Mouse (Mus musculus): Measurements from ENCODE around the gene Rcn2. TPM values are rescaled to one million over a fixed set of nuclear protein-coding genes. Genes with fewer than 3 reads are reported as not detected.

Gene Rcn2
- polyA plus RNA-seq, 1 experiment = 82.3 TPM

DNA sequence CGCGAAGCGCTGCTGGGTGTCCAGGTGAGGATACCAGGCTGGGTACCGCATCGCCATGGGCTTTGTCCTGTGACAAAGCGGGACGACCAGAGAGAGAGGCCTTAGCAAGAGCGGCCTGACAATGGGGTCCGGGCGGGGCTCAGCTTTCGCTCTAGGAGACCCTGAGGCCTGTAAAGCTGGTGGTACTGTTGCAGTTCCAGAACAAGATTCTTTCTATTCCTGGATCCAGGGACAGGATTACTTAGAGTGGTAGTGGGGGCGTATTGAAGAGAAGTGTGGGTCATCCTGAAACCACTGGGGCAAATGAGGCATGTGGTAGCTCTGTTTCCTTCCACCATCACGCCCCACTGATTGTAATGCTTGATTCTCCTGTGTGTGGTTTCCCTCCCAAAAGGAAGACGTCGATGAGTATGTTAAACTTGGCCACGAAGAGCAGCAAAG is 556 bp downstream of the Rcn2 start:
- Histone ChIP-seq H3K27me3 (ENCODE audit: control insufficient read depth, insufficient read depth, low read length, poor library complexity, severe bottlenecking) (no peaks in the 10 kb centered on the region), H3K4me3 (ENCODE audit: low read depth, low read length) (peak overlapping the region; percentile 70), H3K27ac (ENCODE audit: insufficient read depth, low read length) (no peak overlapping the region; the same call in 1 of the 2 replicates), H3K4me1 (ENCODE audit: control insufficient read depth, insufficient read depth, low read length) (no peaks in the 10 kb centered on the region), H3K9ac (ENCODE audit: low read depth, poor library complexity, severe bottlenecking) (peak overlapping the region; percentile 62), H3K9me3 (replicated peaks; ENCODE audit: control insufficient read depth, insufficient read depth, low read length, poor library complexity, severe bottlenecking) (no peaks in the 10 kb centered on the region), H3K36me3 (ENCODE audit: control insufficient read depth, insufficient read depth, low read length, poor library complexity, severe bottlenecking) (peaks cover 2% of the 10 kb centered on the region; the same call in 1 of the 2 replicates)
- TF ChIP-seq POLR2A (IDR thresholded peaks at IDR 0.05; ENCODE audit: insufficient read depth, low read length) (no peak), EP300 (IDR thresholded peaks at IDR 0.05; ENCODE audit: insufficient read depth, low read depth, low read length) (no peak), CTCF (IDR thresholded peaks at IDR 0.05; ENCODE audit: low read depth, low read length) (no peak)

DNA sequence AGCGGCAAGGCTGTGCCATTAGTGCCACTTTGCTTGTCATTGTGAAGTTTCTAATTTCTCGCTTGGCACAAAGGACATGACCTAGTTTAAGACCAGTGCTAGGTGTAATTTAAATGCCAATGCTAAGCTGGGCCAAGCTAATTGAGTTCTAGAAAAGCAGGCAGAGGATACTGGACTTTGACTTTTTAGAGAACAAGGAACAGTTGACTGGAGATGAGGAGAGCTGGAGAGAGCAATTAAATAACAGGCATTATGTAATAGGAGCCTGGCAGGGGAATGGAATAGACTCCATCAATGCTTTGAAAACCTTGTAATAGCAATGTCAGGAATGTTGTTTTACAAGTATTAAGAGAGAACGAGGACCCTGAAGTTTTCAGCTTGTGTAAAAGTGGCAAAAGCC is 12.2 kb downstream of the Rcn2 start:
- H3K27ac ChIP-seq (ENCODE audit: insufficient read depth, low read length) = no peak overlapping the region
- no peak overlapping the region for H3K9ac ChIP-seq (ENCODE audit: low read depth, poor library complexity, severe bottlenecking)
- H3K36me3 ChIP-seq (ENCODE audit: control insufficient read depth, insufficient read depth, low read length, poor library complexity, severe bottlenecking) = peaks cover 9% of the 10 kb centered on the region
- H3K9me3 ChIP-seq (replicated peaks; ENCODE audit: control insufficient read depth, insufficient read depth, low read length, poor library complexity, severe bottlenecking) = no peaks in the 10 kb centered on the region
- no peak overlapping the region for H3K4me3 ChIP-seq (ENCODE audit: low read depth, low read length)
- no peaks in the 10 kb centered on the region for H3K4me1 ChIP-seq (ENCODE audit: control insufficient read depth, insufficient read depth, low read length)
- H3K27me3 ChIP-seq (ENCODE audit: control insufficient read depth, insufficient read depth, low read length, poor library complexity, severe bottlenecking) = no peaks in the 10 kb centered on the region
- TF ChIP-seq POLR2A (IDR thresholded peaks at IDR 0.05; ENCODE audit: insufficient read depth, low read length) (no peak), CTCF (IDR thresholded peaks at IDR 0.05; ENCODE audit: low read depth, low read length) (no peak), EP300 (IDR thresholded peaks at IDR 0.05; ENCODE audit: insufficient read depth, low read depth, low read length) (no peak)

DNA sequence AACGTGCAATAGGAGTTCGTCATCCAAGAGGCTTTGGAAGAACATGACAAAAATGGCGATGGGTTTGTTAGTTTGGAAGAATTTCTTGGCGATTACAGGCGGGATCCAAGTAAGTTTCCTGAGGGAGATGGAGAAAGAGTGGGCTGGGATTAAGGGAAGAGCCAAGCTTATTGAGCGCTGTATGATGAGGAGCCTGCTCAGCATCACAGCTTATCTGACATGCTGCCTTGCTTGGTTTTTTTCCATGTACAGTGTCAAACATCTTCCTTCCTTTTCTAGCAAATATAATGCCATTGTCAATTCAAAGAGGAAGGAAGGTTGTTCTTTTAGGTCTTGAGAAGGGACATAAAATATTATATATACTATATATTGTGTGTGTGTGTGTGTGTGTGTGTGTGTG is 14.5 kb downstream of the Rcn2 start:
- TF ChIP-seq POLR2A (IDR thresholded peaks at IDR 0.05; ENCODE audit: insufficient read depth, low read length) (no peak), CTCF (IDR thresholded peaks at IDR 0.05; ENCODE audit: low read depth, low read length) (no peak), EP300 (IDR thresholded peaks at IDR 0.05; ENCODE audit: insufficient read depth, low read depth, low read length) (no peak)
- Histone ChIP-seq H3K36me3 (ENCODE audit: control insufficient read depth, insufficient read depth, low read length, poor library complexity, severe bottlenecking) (peaks cover 16% of the 10 kb centered on the region), H3K27me3 (ENCODE audit: control insufficient read depth, insufficient read depth, low read length, poor library complexity, severe bottlenecking) (no peaks in the 10 kb centered on the region), H3K9ac (ENCODE audit: low read depth, poor library complexity, severe bottlenecking) (no peak overlapping the region), H3K4me3 (ENCODE audit: low read depth, low read length) (no peak overlapping the region), H3K4me1 (ENCODE audit: control insufficient read depth, insufficient read depth, low read length) (no peaks in the 10 kb centered on the region), H3K9me3 (replicated peaks; ENCODE audit: control insufficient read depth, insufficient read depth, low read length, poor library complexity, severe bottlenecking) (no peaks in the 10 kb centered on the region), H3K27ac (ENCODE audit: insufficient read depth, low read length) (no peak overlapping the region)

DNA sequence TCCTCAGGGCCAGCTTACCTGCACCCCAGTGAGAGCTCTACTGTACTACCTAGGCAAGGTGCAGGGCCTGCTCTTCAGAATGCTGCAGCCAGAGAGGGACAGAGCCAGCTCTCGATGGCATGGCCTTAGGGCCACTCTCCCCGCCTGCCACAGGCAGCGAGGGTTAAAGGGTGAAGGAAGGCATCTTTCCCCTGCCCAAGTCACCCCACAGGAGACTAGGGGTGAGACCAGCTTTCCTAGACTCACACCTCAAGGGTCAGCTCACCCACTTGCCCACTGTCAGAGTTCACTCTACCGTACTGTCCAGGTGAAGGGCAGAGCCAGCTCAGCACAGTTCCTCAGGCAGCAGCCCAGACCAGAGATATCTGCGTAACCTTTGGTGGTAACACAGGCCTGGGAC is 20.7 kb downstream of the Rcn2 start:
- no peaks in the 10 kb centered on the region for H3K9me3 ChIP-seq (replicated peaks; ENCODE audit: control insufficient read depth, insufficient read depth, low read length, poor library complexity, severe bottlenecking)
- H3K27me3 ChIP-seq (ENCODE audit: control insufficient read depth, insufficient read depth, low read length, poor library complexity, severe bottlenecking) = no peaks in the 10 kb centered on the region
- H3K27ac ChIP-seq (ENCODE audit: insufficient read depth, low read length) = no peak overlapping the region
- no peak overlapping the region for H3K4me3 ChIP-seq (ENCODE audit: low read depth, low read length)
- H3K9ac ChIP-seq (ENCODE audit: low read depth, poor library complexity, severe bottlenecking) = no peak overlapping the region
- no peaks in the 10 kb centered on the region for H3K4me1 ChIP-seq (ENCODE audit: control insufficient read depth, insufficient read depth, low read length)
- no peak for TF ChIP-seq CTCF (IDR thresholded peaks at IDR 0.05; ENCODE audit: low read depth, low read length)
- TF ChIP-seq EP300 (IDR thresholded peaks at IDR 0.05; ENCODE audit: insufficient read depth, low read depth, low read length) = no peak
- TF ChIP-seq POLR2A (IDR thresholded peaks at IDR 0.05; ENCODE audit: insufficient read depth, low read length) = no peak
- H3K36me3 ChIP-seq (ENCODE audit: control insufficient read depth, insufficient read depth, low read length, poor library complexity, severe bottlenecking) = peaks cover 17% of the 10 kb centered on the region

DNA sequence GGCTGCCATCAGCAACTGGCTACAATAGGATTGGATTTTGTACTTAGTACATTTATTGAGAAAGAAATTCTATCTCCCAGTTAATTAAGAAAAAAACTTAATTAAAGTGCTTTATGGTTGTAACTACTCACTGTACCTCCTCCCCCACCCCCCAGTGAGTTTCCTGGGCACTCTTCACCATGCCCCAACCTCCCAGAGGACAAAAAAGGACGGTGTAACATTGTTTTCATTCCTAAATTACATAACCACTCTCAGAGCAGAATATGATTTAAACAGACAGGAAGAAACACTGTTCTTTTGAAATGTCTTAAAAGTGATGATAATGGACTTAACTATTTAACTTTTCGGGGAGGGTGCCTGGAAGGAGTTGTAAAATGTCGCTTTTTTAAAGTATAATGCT is 23.4 kb downstream of the Rcn2 start:
- Histone ChIP-seq H3K27me3 (ENCODE audit: control insufficient read depth, insufficient read depth, low read length, poor library complexity, severe bottlenecking) (no peaks in the 10 kb centered on the region), H3K9ac (ENCODE audit: low read depth, poor library complexity, severe bottlenecking) (no peak overlapping the region), H3K4me3 (ENCODE audit: low read depth, low read length) (no peak overlapping the region), H3K36me3 (ENCODE audit: control insufficient read depth, insufficient read depth, low read length, poor library complexity, severe bottlenecking) (peaks cover 6% of the 10 kb centered on the region; the same call in 1 of the 2 replicates), H3K4me1 (ENCODE audit: control insufficient read depth, insufficient read depth, low read length) (no peaks in the 10 kb centered on the region), H3K9me3 (replicated peaks; ENCODE audit: control insufficient read depth, insufficient read depth, low read length, poor library complexity, severe bottlenecking) (no peaks in the 10 kb centered on the region), H3K27ac (ENCODE audit: insufficient read depth, low read length) (no peak overlapping the region)
- TF ChIP-seq CTCF (IDR thresholded peaks at IDR 0.05; ENCODE audit: low read depth, low read length) (no peak), POLR2A (IDR thresholded peaks at IDR 0.05; ENCODE audit: insufficient read depth, low read length) (no peak), EP300 (IDR thresholded peaks at IDR 0.05; ENCODE audit: insufficient read depth, low read depth, low read length) (no peak)

DNA sequence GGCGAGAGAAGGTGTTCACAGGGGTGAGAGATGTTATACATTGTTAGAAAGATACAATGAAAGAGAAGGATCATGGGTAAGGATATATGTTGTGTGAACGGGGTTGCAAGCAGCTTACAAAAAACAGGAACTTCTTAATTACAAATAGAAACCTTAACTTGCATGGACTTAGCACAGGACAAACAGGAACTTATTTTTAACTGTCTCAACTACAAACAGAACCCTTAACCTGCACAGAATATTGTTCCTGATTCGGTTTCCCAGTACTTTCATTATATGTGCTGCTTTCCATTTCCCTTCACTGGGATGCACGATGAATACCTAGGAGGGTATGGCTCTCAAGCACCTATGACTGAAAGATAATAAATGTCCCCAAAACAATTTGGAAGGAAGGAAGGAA is 26.3 kb downstream of the Rcn2 start:
- Histone ChIP-seq H3K9ac (ENCODE audit: low read depth, poor library complexity, severe bottlenecking) (no peak overlapping the region), H3K9me3 (replicated peaks; ENCODE audit: control insufficient read depth, insufficient read depth, low read length, poor library complexity, severe bottlenecking) (no peaks in the 10 kb centered on the region), H3K36me3 (ENCODE audit: control insufficient read depth, insufficient read depth, low read length, poor library complexity, severe bottlenecking) (no peaks in the 10 kb centered on the region), H3K27me3 (ENCODE audit: control insufficient read depth, insufficient read depth, low read length, poor library complexity, severe bottlenecking) (no peaks in the 10 kb centered on the region), H3K4me3 (ENCODE audit: low read depth, low read length) (no peak overlapping the region), H3K4me1 (ENCODE audit: control insufficient read depth, insufficient read depth, low read length) (peaks cover 5% of the 10 kb centered on the region), H3K27ac (ENCODE audit: insufficient read depth, low read length) (no peak overlapping the region)
- TF ChIP-seq EP300 (IDR thresholded peaks at IDR 0.05; ENCODE audit: insufficient read depth, low read depth, low read length) (no peak), CTCF (IDR thresholded peaks at IDR 0.05; ENCODE audit: low read depth, low read length) (no peak), POLR2A (IDR thresholded peaks at IDR 0.05; ENCODE audit: insufficient read depth, low read length) (no peak)

All from ES-Bruce4 (cell line).